Mouse (Mus musculus) neural tube, embryonic 12.5 days (tissue): Measurements from ENCODE around the gene Tead1. TPM values are rescaled to one million over a fixed set of nuclear protein-coding genes. Genes with fewer than 3 reads are reported as not detected.

ENCODE experiments used
- ATAC-seq: fragments of 200-750 bp; cut with Nextera tagmentation; 2 replicates; pipeline ENCODE4 v1.8.0; 2017; ENCODE audit warnings: low read depth, mild to moderate bottlenecking, moderate TSS enrichment, moderate library complexity; ENCODE audit not compliant: low FRiP score
- H3K27ac ChIP-seq: fragments of 300-500 bp; sonication (generic); 2 replicates; pipeline ENCODE4 v1.5.1; 2016
- H3K27me3 ChIP-seq: fragments of 300-500 bp; sonication (generic); replicated peaks from 2 replicates; pipeline ENCODE4 v1.6.1; 2016; ENCODE audit warnings: mild to moderate bottlenecking
- H3K36me3 ChIP-seq: fragments of 300-500 bp; sonication (generic); 2 replicates; pipeline ENCODE4 v1.6.1; 2016; ENCODE audit warnings: mild to moderate bottlenecking
- H3K4me1 ChIP-seq: fragments of 300-500 bp; sonication (generic); 2 replicates; pipeline ENCODE4 v1.6.1; 2016
- H3K4me2 ChIP-seq: fragments of 300-500 bp; sonication (generic); replicated peaks from 2 replicates; pipeline ENCODE4 v1.6.1; 2016; ENCODE audit warnings: mild to moderate bottlenecking
- H3K4me3 ChIP-seq: fragments of 300-500 bp; sonication (generic); 2 replicates; pipeline ENCODE4 v1.5.1; 2016
- H3K9ac ChIP-seq: fragments of 300-500 bp; sonication (generic); 2 replicates; pipeline ENCODE4 v1.6.1; 2016; ENCODE audit warnings: mild to moderate bottlenecking
- H3K9me3 ChIP-seq: fragments of 300-500 bp; sonication (generic); 2 replicates; pipeline ENCODE4 v1.6.1; 2016; ENCODE audit warnings: mild to moderate bottlenecking
- WGBS: fragments of 180-500 bp; shearing (Covaris S2); methylation state at CpG from one replicate; pipeline ENCODE4 v1.1.7; 2016; 5-methylcytosine and 5-hydroxymethylcytosine counted together
- polyA plus RNA-seq: library from polyadenylated mRNA; unstranded; fragments of >200 nt; fragmentation: Nextera tagmentation; extraction: Ambion mirVana; gene quantifications from 2 replicates; pipeline ENCODE4 v1.2.1, GENCODE M21; 2016

The Tead1 gene
- polyA plus RNA-seq, result 20.9 and 26.3 TPM in 2 replicates

DNA sequence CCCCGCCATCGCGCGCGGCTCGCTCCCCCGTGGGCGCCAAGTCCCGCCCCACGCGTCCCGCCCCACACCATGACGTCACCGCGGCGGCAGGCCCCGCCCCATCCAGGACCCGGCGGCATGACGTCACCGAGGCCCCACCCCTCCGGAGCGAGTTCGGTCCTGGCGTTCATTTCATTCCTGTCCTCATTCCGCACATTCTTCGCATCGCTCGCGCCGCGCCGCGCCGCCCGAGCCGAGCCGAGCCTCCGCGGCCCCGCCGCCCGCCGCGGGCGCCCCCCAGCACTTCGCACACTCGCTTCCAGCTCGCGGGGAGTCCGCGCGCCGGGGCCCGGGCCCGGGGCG lies at the start of gene Tead1:
TSS of gene Tead1 (plus strand) at position 148 of the 342 bp plus-strand sequence.
- ATAC-seq, result peak; percentile 89
- WGBS, result under 1% methylated on average over 46 of the region's 57 CpGs
- H3K9ac ChIP-seq, result peak within 1 kb of the TSS; percentile 90
- no peaks in the 10 kb centered on the region for H3K9me3 ChIP-seq
- H3K4me1 ChIP-seq, result peaks cover 29% of the 10 kb centered on the region
- no peaks in the 10 kb centered on the region for H3K36me3 ChIP-seq
- peak within 1 kb of the TSS; percentile 64 for H3K27ac ChIP-seq
- peak within 1 kb of the TSS; percentile 90 for H3K4me3 ChIP-seq
- peak within 1 kb of the TSS; percentile 70 for H3K4me2 ChIP-seq
- no peaks in the 10 kb centered on the region for H3K27me3 ChIP-seq

DNA sequence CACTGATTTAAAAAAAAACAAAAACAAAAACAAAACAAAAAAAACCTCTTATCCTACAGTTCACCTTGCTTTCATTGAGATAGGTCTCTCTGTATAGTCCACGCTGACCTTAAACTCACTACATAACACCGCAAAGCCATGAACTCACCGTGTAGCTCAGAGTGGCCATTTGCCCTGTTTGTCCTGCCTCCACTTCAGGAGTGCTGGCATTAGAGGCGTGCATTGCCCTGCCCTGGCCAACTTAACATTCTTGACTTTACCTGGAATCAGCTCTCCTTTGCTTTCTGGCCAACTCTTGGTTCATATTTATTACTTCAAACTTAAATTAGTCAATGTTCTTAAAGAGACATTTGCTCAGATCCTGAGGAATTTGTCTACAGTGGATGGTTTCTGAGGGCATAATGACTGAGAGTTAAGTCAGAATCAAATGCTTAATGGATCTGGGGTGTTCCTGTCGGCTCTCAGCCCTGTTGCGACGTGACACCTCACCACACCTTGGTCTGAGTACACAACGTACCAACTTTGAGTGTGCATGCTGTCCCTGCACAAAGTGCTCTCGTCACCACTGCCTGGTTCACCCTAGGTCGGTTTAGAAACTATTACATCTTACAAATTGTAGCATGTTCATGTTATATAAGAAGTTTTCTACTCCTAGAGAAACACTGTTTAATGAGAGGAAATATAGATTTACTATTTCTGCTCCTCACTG lies 44.5 kb upstream of the Tead1 start:
- WGBS, result 89% methylated on average over 10 of the region's 10 CpGs
- no peak for ATAC-seq
- no peak overlapping the region for H3K27ac ChIP-seq
- no peaks in the 10 kb centered on the region for H3K27me3 ChIP-seq
- no peaks in the 10 kb centered on the region for H3K9me3 ChIP-seq
- no peak overlapping the region for H3K4me2 ChIP-seq
- no peaks in the 10 kb centered on the region for H3K4me1 ChIP-seq
- no peaks in the 10 kb centered on the region for H3K36me3 ChIP-seq
- no peak overlapping the region for H3K4me3 ChIP-seq
- no peak overlapping the region for H3K9ac ChIP-seq

DNA sequence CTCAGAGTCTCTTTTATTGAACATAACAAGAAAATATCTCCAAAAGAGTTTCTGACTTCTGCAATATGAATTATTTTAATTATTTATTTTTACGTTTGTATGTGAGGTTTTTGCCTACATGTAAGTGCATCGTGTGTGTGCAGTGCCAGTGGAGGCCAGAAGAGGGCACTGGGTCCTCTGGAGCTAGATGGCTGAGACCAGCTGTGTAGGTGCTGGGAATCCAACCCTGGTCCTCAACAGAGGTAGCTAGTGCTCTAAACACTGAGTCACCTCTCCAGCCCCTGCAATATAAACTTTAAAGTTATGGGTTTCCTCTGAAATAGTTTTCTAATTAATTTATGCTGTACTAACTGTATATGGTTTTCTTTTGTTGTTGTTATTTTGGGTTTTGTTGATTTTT lies 43.2 kb upstream of the Tead1 start:
- Histone ChIP-seq H3K9me3 (no peaks in the 10 kb centered on the region), H3K4me3 (no peak overlapping the region), H3K36me3 (no peaks in the 10 kb centered on the region), H3K9ac (no peak overlapping the region), H3K4me2 (no peak overlapping the region), H3K27me3 (no peaks in the 10 kb centered on the region), H3K4me1 (no peaks in the 10 kb centered on the region), H3K27ac (no peak overlapping the region)
- no peak for ATAC-seq
- 92% methylated on average over 2 of the region's 2 CpGs for WGBS

DNA sequence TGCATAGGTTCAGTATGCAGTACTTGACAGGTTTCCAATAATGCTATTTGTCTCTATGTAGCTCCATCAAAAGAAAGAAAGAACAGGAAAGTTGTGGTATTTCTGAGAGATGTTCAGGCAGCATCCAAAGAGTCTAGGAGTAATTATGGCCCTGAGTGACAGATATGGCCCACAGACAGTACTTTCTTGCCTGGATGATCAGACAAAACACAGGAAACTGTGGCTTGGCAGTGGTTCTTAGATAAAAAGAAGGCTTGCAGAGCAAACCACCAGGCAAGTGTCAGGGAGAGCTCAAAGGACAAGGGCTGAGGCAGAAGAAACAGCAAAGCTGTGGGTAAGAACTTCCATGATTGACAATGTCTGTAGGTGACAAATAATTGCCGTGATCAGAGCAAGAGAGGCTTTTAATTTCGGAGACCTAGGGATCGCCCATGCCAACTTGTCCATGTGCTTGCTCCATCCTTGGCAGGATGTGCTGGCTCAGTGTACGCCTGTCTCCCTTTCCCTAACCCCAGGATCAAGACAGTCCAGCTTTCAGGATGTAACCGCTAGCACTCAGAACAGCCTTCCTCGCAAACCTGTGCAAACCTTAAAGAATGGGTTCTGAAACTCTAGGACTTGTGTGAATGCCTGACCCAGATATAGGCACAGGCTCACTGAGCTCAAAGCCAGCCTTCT lies 35.1 kb upstream of the Tead1 start:
- no peaks in the 10 kb centered on the region for H3K9me3 ChIP-seq
- no peak for ATAC-seq
- H3K27ac ChIP-seq, result no peak overlapping the region
- H3K4me3 ChIP-seq, result no peak overlapping the region
- H3K27me3 ChIP-seq, result no peaks in the 10 kb centered on the region
- 95% methylated on average over 6 of the region's 6 CpGs for whole genome bisulfite sequencing
- H3K4me1 ChIP-seq, result no peaks in the 10 kb centered on the region
- no peaks in the 10 kb centered on the region for H3K36me3 ChIP-seq
- H3K4me2 ChIP-seq, result no peak overlapping the region
- no peak overlapping the region for H3K9ac ChIP-seq

DNA sequence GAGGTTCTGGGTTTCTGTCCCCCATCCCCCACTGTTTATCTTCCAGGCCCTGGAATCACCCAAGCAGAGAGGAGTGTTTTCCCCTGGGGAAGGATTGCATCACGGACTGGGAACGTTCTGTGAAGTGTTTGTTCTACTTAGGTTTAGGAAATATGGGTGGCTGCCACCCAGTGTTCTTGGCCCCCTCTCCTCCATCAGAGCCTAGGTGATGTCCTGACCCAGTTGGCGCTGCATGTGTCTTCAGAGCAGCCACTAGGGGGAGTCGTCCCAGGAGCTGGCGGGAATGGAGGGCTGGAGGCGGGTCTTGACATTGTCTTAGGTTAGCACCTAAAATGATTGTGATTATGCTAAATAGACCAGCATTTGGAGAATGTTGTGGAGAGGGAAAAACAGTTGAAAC lies 34.4 kb upstream of the Tead1 start:
- Histone ChIP-seq H3K4me2 (no peak overlapping the region), H3K9ac (no peak overlapping the region), H3K9me3 (no peaks in the 10 kb centered on the region), H3K4me1 (no peaks in the 10 kb centered on the region), H3K27ac (no peak overlapping the region), H3K27me3 (no peaks in the 10 kb centered on the region), H3K4me3 (no peak overlapping the region), H3K36me3 (no peaks in the 10 kb centered on the region)
- no peak for ATAC-seq
- 81% methylated on average over 6 of the region's 6 CpGs for WGBS

DNA sequence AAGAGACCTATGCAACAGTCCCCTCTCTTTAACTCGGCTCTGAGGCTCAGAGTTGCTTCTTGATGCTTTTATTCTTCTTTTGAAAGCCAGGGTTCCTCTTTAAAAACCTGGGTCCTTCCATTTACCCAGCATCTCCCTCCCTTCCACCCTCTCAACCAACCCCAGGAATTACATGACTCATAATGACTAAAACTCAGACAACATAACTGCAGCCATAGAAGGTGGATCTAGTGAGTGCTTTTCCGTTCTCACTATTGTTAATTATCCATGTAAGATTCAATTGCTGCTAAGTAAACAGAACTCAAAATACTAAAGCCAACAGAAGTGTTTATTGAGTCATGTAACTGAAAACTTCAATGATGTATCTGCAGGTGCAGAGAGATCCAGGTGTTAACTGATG lies 33.4 kb upstream of the Tead1 start:
- no peaks in the 10 kb centered on the region for H3K36me3 ChIP-seq
- H3K4me1 ChIP-seq, result no peaks in the 10 kb centered on the region
- ATAC-seq, result no peak
- H3K9ac ChIP-seq, result no peak overlapping the region
- no peak overlapping the region for H3K4me3 ChIP-seq
- no peaks in the 10 kb centered on the region for H3K27me3 ChIP-seq
- H3K27ac ChIP-seq, result no peak overlapping the region
- H3K9me3 ChIP-seq, result no peaks in the 10 kb centered on the region
- WGBS, result 87% methylated on average over 2 of the region's 2 CpGs
- H3K4me2 ChIP-seq, result no peak overlapping the region

DNA sequence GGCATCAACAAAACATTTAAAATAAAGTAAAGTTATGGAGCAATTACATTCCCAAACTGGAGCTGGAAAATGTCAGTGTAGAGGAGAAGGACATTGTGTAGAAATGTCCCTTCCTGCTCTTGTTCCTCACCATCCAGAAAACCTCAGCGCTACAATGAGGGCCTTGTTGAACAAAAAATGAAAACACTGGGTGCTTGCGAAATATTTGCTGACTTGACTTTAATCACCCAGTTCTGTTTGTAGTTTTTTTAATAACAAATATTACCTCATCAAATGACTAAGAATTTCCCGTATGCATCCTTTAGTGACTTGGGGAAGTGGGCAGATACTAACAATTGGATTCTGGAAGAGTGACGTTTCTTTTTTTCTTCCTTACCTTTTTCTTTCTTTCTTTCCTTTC lies 31.7 kb upstream of the Tead1 start:
- no peaks in the 10 kb centered on the region for H3K4me1 ChIP-seq
- H3K9me3 ChIP-seq, result no peaks in the 10 kb centered on the region
- H3K27ac ChIP-seq, result no peak overlapping the region
- H3K27me3 ChIP-seq, result no peaks in the 10 kb centered on the region
- H3K9ac ChIP-seq, result no peak overlapping the region
- no peaks in the 10 kb centered on the region for H3K36me3 ChIP-seq
- H3K4me3 ChIP-seq, result no peak overlapping the region
- 96% methylated on average over 4 of the region's 4 CpGs for WGBS
- H3K4me2 ChIP-seq, result no peak overlapping the region
- ATAC-seq, result no peak

DNA sequence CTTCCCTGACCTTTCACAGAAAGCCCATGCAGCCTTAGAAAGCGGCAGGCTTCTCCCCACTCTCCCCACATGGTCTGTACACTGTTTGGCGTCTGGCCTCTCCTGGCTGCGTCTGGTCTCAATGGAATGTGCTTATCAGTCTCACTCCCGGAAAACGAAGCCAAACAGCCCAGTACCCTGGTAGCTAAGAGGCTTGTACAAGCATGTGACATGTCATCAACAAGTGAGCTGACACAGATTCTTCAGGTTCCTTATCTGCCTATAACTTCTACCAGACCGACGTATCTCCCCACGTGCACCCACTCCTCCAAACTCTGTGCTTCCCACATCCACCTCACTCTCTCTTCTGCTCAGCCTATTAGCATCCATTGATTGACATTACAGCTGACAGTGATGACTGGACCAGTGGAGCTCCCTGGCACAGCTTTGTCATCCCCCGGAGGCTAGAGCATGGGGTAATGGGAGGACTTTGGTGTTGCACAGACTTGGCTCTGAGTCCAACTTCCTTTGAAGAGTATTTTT lies 22.9 kb upstream of the Tead1 start:
- no peak overlapping the region for H3K27ac ChIP-seq
- no peak overlapping the region for H3K9ac ChIP-seq
- no peaks in the 10 kb centered on the region for H3K36me3 ChIP-seq
- no peak overlapping the region for H3K4me3 ChIP-seq
- no peaks in the 10 kb centered on the region; the same call in none of the 2 replicates for H3K4me1 ChIP-seq
- 76% methylated on average over 9 of the region's 9 CpGs for WGBS
- H3K4me2 ChIP-seq, result no peak overlapping the region
- no peak for ATAC-seq
- no peaks in the 10 kb centered on the region for H3K27me3 ChIP-seq
- no peaks in the 10 kb centered on the region for H3K9me3 ChIP-seq

DNA sequence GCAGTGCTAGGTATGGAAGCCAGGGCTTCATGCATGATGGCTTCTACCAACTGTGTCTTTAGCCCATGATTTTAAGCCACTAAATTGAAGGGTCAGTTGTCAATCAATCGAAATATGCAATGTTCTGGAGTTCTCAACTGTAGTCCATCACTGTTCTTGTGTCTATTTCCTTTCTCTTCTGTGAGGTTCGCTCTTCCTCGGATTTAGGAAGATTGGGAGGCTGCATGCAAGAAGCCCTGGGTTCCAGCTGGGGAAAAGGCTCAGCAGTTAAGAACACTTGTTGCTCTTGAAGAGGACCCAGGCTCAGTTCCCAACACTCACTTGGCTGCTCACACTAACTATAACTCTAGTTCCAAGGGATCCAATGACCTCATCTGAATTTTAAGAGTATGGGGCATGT lies 20.2 kb upstream of the Tead1 start:
- Histone ChIP-seq H3K9ac (no peak overlapping the region), H3K27me3 (no peaks in the 10 kb centered on the region), H3K36me3 (no peaks in the 10 kb centered on the region), H3K4me1 (no peaks in the 10 kb centered on the region; the same call in none of the 2 replicates), H3K4me3 (no peak overlapping the region), H3K4me2 (no peak overlapping the region), H3K27ac (no peak overlapping the region), H3K9me3 (no peaks in the 10 kb centered on the region)
- ATAC-seq, result no peak
- WGBS, result 89% methylated on average over 3 of the region's 3 CpGs

DNA sequence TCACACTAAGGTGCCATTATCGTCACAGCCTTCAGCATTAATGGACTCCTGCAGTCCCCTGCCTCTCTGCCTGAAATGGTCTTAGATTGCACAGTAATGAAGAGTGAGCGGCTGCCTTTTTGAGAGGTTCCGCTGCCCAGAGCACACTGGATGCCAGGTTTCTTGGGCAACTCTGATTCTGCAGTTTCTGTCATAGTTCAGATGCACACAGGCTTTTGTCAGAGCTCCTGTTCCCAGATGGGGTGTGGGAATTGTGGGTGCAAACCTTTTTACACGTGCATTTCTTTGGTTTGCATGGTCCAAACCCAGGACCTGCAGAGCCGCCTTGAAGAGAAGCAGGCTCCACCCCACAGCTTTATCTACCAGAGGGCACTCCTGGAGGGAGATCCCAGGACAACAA lies 19.3 kb upstream of the Tead1 start:
- Histone ChIP-seq H3K4me2 (no peak overlapping the region), H3K27me3 (no peaks in the 10 kb centered on the region), H3K4me3 (no peak overlapping the region), H3K4me1 (no peaks in the 10 kb centered on the region; the same call in none of the 2 replicates), H3K36me3 (no peaks in the 10 kb centered on the region), H3K9ac (no peak overlapping the region), H3K9me3 (no peaks in the 10 kb centered on the region), H3K27ac (no peak overlapping the region)
- no peak for ATAC-seq
- WGBS, result 42% methylated on average over 5 of the region's 5 CpGs

DNA sequence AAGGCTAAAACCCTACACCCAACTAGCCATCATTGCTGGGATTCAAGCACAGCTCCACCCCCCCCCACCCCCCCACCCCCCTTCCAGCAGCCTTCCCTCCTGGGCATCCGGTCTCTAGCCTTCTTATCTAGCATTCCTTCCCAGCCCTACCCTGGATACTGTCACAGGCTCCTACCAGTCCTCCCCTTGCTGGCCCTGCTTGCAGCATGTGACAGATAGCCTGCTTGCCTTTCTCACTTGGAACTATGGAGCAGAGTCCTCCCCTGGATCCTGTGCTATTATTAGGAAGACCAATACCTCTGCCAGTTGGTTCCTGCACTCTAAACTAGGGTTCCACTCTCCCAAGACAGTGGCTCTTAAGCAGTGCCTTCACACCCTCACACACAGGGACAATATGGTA lies 18.8 kb upstream of the Tead1 start:
- no peak overlapping the region for H3K27ac ChIP-seq
- no peaks in the 10 kb centered on the region for H3K27me3 ChIP-seq
- H3K9me3 ChIP-seq, result no peaks in the 10 kb centered on the region
- H3K4me3 ChIP-seq, result no peak overlapping the region
- WGBS, result 53% methylated on average over 1 of the region's 1 CpGs
- H3K9ac ChIP-seq, result no peak overlapping the region
- no peak overlapping the region for H3K4me2 ChIP-seq
- no peak for ATAC-seq
- H3K4me1 ChIP-seq, result no peaks in the 10 kb centered on the region; the same call in none of the 2 replicates
- H3K36me3 ChIP-seq, result no peaks in the 10 kb centered on the region

DNA sequence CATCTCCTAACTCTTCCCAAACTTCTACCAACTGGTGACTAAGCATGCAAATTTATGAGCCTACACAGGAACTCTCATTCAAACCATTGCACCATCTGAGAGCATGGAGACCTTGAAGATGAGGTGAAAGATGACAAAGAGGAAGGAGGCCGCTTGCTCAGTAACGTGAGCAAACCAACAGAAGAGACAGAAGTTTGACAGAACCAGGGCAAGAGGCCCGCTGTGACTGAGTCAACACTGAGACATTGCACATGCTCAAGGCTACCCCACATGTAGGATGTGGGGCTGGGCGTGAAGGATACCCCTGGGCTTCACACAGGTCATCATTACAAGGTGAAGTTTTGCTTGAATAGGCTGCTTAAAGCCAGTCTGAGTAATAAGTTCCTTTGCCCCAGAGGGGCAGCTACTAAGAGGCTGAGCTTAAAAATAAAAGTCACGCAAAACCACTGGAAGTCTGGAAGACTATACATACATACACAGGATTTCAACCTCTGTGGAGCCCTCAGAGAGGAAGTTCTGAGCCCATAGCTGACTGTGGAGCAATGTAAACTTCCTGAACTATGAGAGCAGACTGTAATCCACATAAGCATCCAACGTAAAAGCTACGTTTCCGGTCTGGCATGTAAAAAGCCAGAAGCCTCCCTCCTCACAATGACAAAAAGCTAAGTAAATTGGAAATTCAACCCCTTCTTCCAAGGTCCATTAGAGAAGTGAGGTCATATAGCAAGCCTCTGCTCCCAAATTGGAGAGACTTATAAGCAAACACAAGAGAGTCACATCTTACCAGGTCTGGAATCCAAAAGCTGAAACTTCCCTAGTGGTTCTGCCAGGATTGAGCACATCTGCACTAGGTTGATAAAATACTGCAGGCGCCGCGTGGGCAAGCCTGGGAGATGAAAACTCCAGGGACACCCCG lies 16.5 kb upstream of the Tead1 start:
- H3K27me3 ChIP-seq, result no peaks in the 10 kb centered on the region
- H3K36me3 ChIP-seq, result no peaks in the 10 kb centered on the region
- no peak overlapping the region for H3K4me3 ChIP-seq
- H3K4me2 ChIP-seq, result no peak overlapping the region
- no peak overlapping the region for H3K9ac ChIP-seq
- 78% methylated on average over 12 of the region's 12 CpGs for WGBS
- no peaks in the 10 kb centered on the region; the same call in none of the 2 replicates for H3K4me1 ChIP-seq
- no peak overlapping the region for H3K27ac ChIP-seq
- no peak for ATAC-seq
- no peaks in the 10 kb centered on the region for H3K9me3 ChIP-seq
